In genomic region chr6:23963741-23964140, GRCm38 (mm10) we compare ENCODE assay signal across 35 mouse cellular contexts. TPM values are rescaled to one million over a fixed set of nuclear protein-coding genes. Genes with fewer than 3 reads are reported as not detected.
"Had no signal": no experiment of that assay in that cellular context is flagged by ENCODE, and none has a peak within 500 bp of the region (broad histone marks: within the 10 kb centered on the region; RNA-seq: fewer than 3 reads in every experiment).

No protein-coding gene starts in this region.

- DNase-seq: cerebellum, adult 2 months; cerebellum, adult 8-10 months; cerebellum, adult 9-10 months; cerebellum, adult 9-11 months; cerebellum, postnatal 10 days; cerebellum, postnatal 14 days; cerebellum, postnatal 25 days; cerebellum, postnatal 36 days; embryo, embryonic 11 days; forebrain, postnatal 0 days; gastrocnemius, adult 2 months; gastrocnemius, postnatal 10 days; gastrocnemius, postnatal 14 days; gastrocnemius, postnatal 25 days; gastrocnemius, postnatal 36 days; heart, adult 11 months; heart, adult 18-20 months; heart, adult 2 months had no signal

- ATAC-seq: forebrain, embryonic 13.5 days; forebrain, embryonic 14.5 days; forebrain, embryonic 15.5 days; forebrain, embryonic 16.5 days; forebrain, postnatal 0 days had no signal

RNA-seq across cellular contexts. Expression of gene Tas2r118, which starts 6.1 kb away (rescaled TPM):
- polyA plus RNA-seq: cerebellum, adult 2 months; cortical plate, adult 2 months; embryonic facial prominence, embryonic 10.5 days; embryonic facial prominence, embryonic 11.5 days; embryonic facial prominence, embryonic 12.5 days; embryonic facial prominence, embryonic 13.5 days; embryonic facial prominence, embryonic 14.5 days; embryonic facial prominence, embryonic 15.5 days; erythroblast, embryonic 14.5 days; forebrain, embryonic 10.5 days; forebrain, embryonic 11.5 days; forebrain, embryonic 12.5 days; forebrain, embryonic 13.5 days; forebrain, embryonic 14.5 days; forebrain, embryonic 15.5 days; forebrain, embryonic 16.5 days; forebrain, postnatal 0 days; gonadal fat pad, adult 2 months; heart, adult 2 months; heart, embryonic 10.5 days had no signal
